Mouse (Mus musculus) forebrain, embryonic 14.5 days (tissue): Measurements from ENCODE around the gene Tnfsf9. TPM values are rescaled to one million over a fixed set of nuclear protein-coding genes. Genes with fewer than 3 reads are reported as not detected.
A peak's percentile ranks its signal among the peaks of the same experiment; 100 is the strongest.

ENCODE experiments used
- ATAC-seq: fragments of 200-750 bp; cut with Nextera tagmentation; 2 replicates; pipeline ENCODE4 v1.8.0; 2017; ENCODE audit warnings: mild to moderate bottlenecking, moderate library complexity
- DNase-seq: peaks from one replicate; pipeline ENCODE4 v3.0.0-alpha.2; 2015; ENCODE audit warnings: low spot score
- H3K27ac ChIP-seq: fragments of 300-500 bp; sonication (generic); 2 replicates; pipeline ENCODE4 v1.5.1; 2014; ENCODE audit warnings: low read depth, mild to moderate bottlenecking, control low read depth, low read length, moderate library complexity
- H3K27me3 ChIP-seq: fragments of 300-500 bp; sonication (generic); replicated peaks from 2 replicates; pipeline ENCODE4 v1.6.1; 2014; ENCODE audit warnings: low read length, control low read depth, mixed read lengths; ENCODE audit not compliant: control insufficient read depth, insufficient read depth
- H3K36me3 ChIP-seq: fragments of 300-500 bp; sonication (generic); 2 replicates; pipeline ENCODE4 v1.6.1; 2014; ENCODE audit warnings: low read length, control low read depth; ENCODE audit not compliant: control insufficient read depth, insufficient read depth
- H3K4me1 ChIP-seq: fragments of 300-500 bp; sonication (generic); 2 replicates; pipeline ENCODE4 v1.6.1; 2014; ENCODE audit warnings: antibody characterized with exemption, low read length, control low read depth; ENCODE audit not compliant: control insufficient read depth, insufficient read depth
- H3K4me2 ChIP-seq: fragments of 300-500 bp; sonication (generic); 2 replicates; pipeline ENCODE4 v1.6.1; 2014; ENCODE audit warnings: mild to moderate bottlenecking, control low read depth, low read length
- H3K4me3 ChIP-seq: fragments of 300-500 bp; sonication (generic); 2 replicates; pipeline ENCODE4 v1.5.1; 2014; ENCODE audit warnings: low read depth, low read length, control low read depth
- H3K9ac ChIP-seq: fragments of 300-500 bp; sonication (generic); 2 replicates; pipeline ENCODE4 v1.6.1; 2014; ENCODE audit warnings: mild to moderate bottlenecking, low read length, control low read depth, moderate library complexity
- H3K9me3 ChIP-seq: fragments of 300-500 bp; sonication (generic); replicated peaks from 2 replicates; pipeline ENCODE4 v1.6.1; 2016; ENCODE audit warnings: low read length, control low read depth, mixed read lengths; ENCODE audit not compliant: control insufficient read depth
- WGBS: fragments of 180-500 bp; shearing (Covaris S2); extraction: QIAGEN DNeasy Blood & Tissue Kit; methylation state at CpG from one replicate; pipeline ENCODE4 v1.1.7; 2014; 5-methylcytosine and 5-hydroxymethylcytosine counted together
- polyA plus RNA-seq: library from polyadenylated mRNA; unstranded; fragments of >200 nt; fragmentation: Nextera tagmentation; extraction: Ambion mirVana; gene quantifications from 2 replicates; pipeline ENCODE4 v1.2.1, GENCODE M21; 2014

Gene Tnfsf9
- polyA plus RNA-seq = 6.7 and 7.7 TPM in 2 replicates

- peak within 1 kb of the TSS; percentile 69 for H3K4me3 ChIP-seq
- no peaks in the 10 kb centered on the region for H3K27me3 ChIP-seq
- 0% methylated on average over 47 of the region's 61 CpGs for WGBS
- ATAC-seq (peak; percentile 77), DNase-seq (peak; percentile 75)
- H3K9ac ChIP-seq = peak within 1 kb of the TSS; percentile 82
- H3K36me3 ChIP-seq = 0 out of 2 replicates have a peak, but pooled peaks cover 4% of the 10 kb centered on the region
- H3K4me1 ChIP-seq = peaks cover 6% of the 10 kb centered on the region
- 0 out of 2 replicates have a peak within 1 kb of the TSS, but pooled peaks have one; percentile 55 for H3K27ac ChIP-seq
- H3K9me3 ChIP-seq = no peaks in the 10 kb centered on the region
- H3K4me2 ChIP-seq = peak within 1 kb of the TSS; percentile 78
Measured at GRCm38 (mm10) chr17:57105181-57106034, at the start of gene Tnfsf9. Gene Tnfsf9, plus strand, starts transcription at chr17:57105325.

- no peak for DNase-seq
- H3K4me2 ChIP-seq = no peak overlapping the region
- no peak overlapping the region for H3K4me3 ChIP-seq
- H3K27me3 ChIP-seq = peaks cover 3% of the 10 kb centered on the region
- ATAC-seq = no peak
- H3K27ac ChIP-seq = no peak overlapping the region
- H3K9ac ChIP-seq = no peak overlapping the region
- whole genome bisulfite sequencing = 93% methylated on average over 3 of the region's 3 CpGs
- H3K4me1 ChIP-seq = peaks cover 12% of the 10 kb centered on the region
- peaks cover 45% of the 10 kb centered on the region for H3K36me3 ChIP-seq
- H3K9me3 ChIP-seq = no peaks in the 10 kb centered on the region
Measured at GRCm38 (mm10) chr17:57056246-57056645, 48.9 kb upstream of the Tnfsf9 start.

- Histone ChIP-seq H3K4me1 (peaks cover 15% of the 10 kb centered on the region), H3K27me3 (peaks cover 25% of the 10 kb centered on the region), H3K4me2 (peak within 1 kb of the TSS; percentile 67), H3K27ac (peak within 1 kb of the TSS; percentile 79), H3K4me3 (peak within 1 kb of the TSS; percentile 80), H3K9me3 (no peaks in the 10 kb centered on the region), H3K9ac (peak within 1 kb of the TSS; percentile 81), H3K36me3 (peaks cover 22% of the 10 kb centered on the region)
- peak; percentile 14 for ATAC-seq
- WGBS = 0% methylated on average over 16 of the region's 22 CpGs
- DNase-seq = peak; percentile 28
Measured at GRCm38 (mm10) chr17:57058891-57059485, 46.1 kb upstream of the Tnfsf9 start, which contains the start of gene Crb3. Gene Crb3, plus strand, starts transcription at chr17:57059105.

- Histone ChIP-seq H3K9ac (peak within 1 kb of the TSS; percentile 81), H3K9me3 (no peaks in the 10 kb centered on the region), H3K27me3 (peaks cover 25% of the 10 kb centered on the region), H3K4me2 (peak within 1 kb of the TSS; percentile 67), H3K27ac (peak within 1 kb of the TSS; percentile 79), H3K36me3 (peaks cover 19% of the 10 kb centered on the region), H3K4me3 (peak within 1 kb of the TSS; percentile 80), H3K4me1 (peaks cover 15% of the 10 kb centered on the region)
- DNase-seq (peak; percentile 92), ATAC-seq (peak; percentile 81)
- under 1% methylated on average over 22 of the region's 45 CpGs for WGBS
Measured at GRCm38 (mm10) chr17:57059486-57059977, 45.6 kb upstream of the Tnfsf9 start, which contains the start of gene Slc25a23. Gene Slc25a23, minus strand, starts transcription at chr17:57059863.

- H3K36me3 ChIP-seq = peaks cover 11% of the 10 kb centered on the region
- peak; percentile 90 for ATAC-seq
- DNase-seq = peak; percentile 98
- H3K4me3 ChIP-seq = peak overlapping the region; percentile 80
- H3K4me2 ChIP-seq = peak overlapping the region; percentile 67
- under 1% methylated on average over 44 of the region's 44 CpGs for WGBS
- H3K27me3 ChIP-seq = peaks cover 25% of the 10 kb centered on the region
- peaks cover 15% of the 10 kb centered on the region for H3K4me1 ChIP-seq
- H3K9me3 ChIP-seq = no peaks in the 10 kb centered on the region
- peak overlapping the region; percentile 79 for H3K27ac ChIP-seq
- H3K9ac ChIP-seq = peak overlapping the region; percentile 81; the same call in 1 of the 2 replicates
Measured at GRCm38 (mm10) chr17:57060231-57060801, 44.8 kb upstream of the Tnfsf9 start.

- peaks cover 25% of the 10 kb centered on the region for H3K27me3 ChIP-seq
- peaks cover 15% of the 10 kb centered on the region for H3K4me1 ChIP-seq
- ATAC-seq (no peak; the same call in 1 of the 2 replicates), DNase-seq (no peak)
- peaks cover 3% of the 10 kb centered on the region; the same call in 1 of the 2 replicates for H3K36me3 ChIP-seq
- H3K9me3 ChIP-seq = no peaks in the 10 kb centered on the region
- WGBS = 46% methylated on average over 10 of the region's 10 CpGs
- peak overlapping the region; percentile 67 for H3K4me2 ChIP-seq
- H3K27ac ChIP-seq = no peak overlapping the region
- H3K9ac ChIP-seq = no peak overlapping the region
- peak overlapping the region; percentile 80 for H3K4me3 ChIP-seq
Measured at GRCm38 (mm10) chr17:57061069-57061468, 44.1 kb upstream of the Tnfsf9 start.

- Histone ChIP-seq H3K9me3 (no peaks in the 10 kb centered on the region), H3K36me3 (no peaks in the 10 kb centered on the region), H3K4me1 (peaks cover 15% of the 10 kb centered on the region), H3K9ac (no peak overlapping the region), H3K4me2 (peak overlapping the region; percentile 41), H3K4me3 (peak overlapping the region; percentile 16), H3K27ac (no peak overlapping the region), H3K27me3 (peaks cover 25% of the 10 kb centered on the region)
- DNase-seq (no peak), ATAC-seq (no peak)
- 2% methylated on average over 39 of the region's 39 CpGs for WGBS
Measured at GRCm38 (mm10) chr17:57062011-57062521, 43.1 kb upstream of the Tnfsf9 start.

GRCm38 (mm10) chr17:57062548-57062947, 42.6 kb upstream of the Tnfsf9 start:
- ATAC-seq (no peak), DNase-seq (no peak)
- no peaks in the 10 kb centered on the region for H3K9me3 ChIP-seq
- H3K9ac ChIP-seq = no peak overlapping the region
- peaks cover 25% of the 10 kb centered on the region for H3K27me3 ChIP-seq
- no peak overlapping the region for H3K27ac ChIP-seq
- H3K36me3 ChIP-seq = no peaks in the 10 kb centered on the region
- peaks cover 15% of the 10 kb centered on the region for H3K4me1 ChIP-seq
- peak overlapping the region; percentile 16; the same call in 1 of the 2 replicates for H3K4me3 ChIP-seq
- under 1% methylated on average over 17 of the region's 22 CpGs for WGBS
- H3K4me2 ChIP-seq = peak overlapping the region; percentile 41
